Mouse (Mus musculus) heart, adult 8-10 months (tissue): ENCODE results near the gene Ctsh. TPM values are rescaled to one million over a fixed set of nuclear protein-coding genes. Genes with fewer than 3 reads are reported as not detected.
A peak's percentile ranks its signal among the peaks of the same experiment; 100 is the strongest.
"Not testable (repeated sequence)": the region's sequence is repeated elsewhere in the genome, so short reads cannot be mapped to it uniquely, and the experiment has no call there.

Experiments
- DNase-seq: peaks from one replicate; pipeline ENCODE4 v3.0.0; 2022; ENCODE audit warnings: low spot score
- total RNA-seq, 4 experiments: library from RNA; stranded (reverse); gene quantifications; 2 replicates each; pipeline ENCODE4 v1.2.4; 2022

Gene Ctsh
- 10 to 100 TPM; 43.8 to 66.2 (median 55.1) TPM for total RNA-seq

DNA sequence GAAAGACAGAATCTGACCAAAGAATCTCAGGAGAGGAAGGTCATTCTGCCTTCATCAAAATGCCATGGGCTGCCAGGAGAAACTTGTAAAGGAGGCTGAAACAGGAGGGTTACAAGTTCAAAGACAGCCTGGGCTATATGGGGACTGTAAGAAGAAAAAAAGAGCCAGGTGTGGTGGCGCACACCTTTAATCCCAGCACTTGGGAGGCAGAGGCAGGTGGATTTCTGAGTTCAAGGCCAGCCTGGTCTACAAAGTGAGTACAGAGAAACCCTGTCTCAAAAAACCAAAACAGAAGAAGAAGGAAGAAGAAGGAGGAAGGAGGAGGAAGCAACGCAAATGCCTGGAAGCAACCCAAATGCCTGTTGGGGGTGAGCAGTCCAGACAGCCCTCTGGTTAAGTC lies at the start of gene Ctsh:
TSS of gene Ctsh (plus strand) at position 301 of the 400 bp plus-strand sequence.
- no peak for DNase-seq

DNA sequence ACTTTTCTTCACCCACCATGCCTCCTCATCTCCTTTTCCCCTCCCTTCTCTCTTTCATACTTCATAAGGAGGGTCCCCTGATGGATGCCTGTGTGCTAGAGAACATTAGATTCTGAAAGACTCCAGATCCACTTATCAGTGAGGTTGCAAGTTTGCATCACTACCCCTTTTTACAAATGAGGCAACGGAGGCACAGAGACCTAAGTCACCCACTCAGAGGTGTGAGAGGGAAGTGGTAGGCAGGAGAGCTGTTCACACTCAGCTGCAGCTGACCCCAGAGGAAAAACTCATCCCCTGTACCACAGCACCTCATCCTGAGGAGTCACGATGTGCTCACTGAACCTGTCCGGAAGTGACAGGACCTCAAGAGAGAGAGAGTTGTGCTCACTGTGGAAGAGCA lies 47.5 kb upstream of the Ctsh start:
- no peak for DNase-seq

DNA sequence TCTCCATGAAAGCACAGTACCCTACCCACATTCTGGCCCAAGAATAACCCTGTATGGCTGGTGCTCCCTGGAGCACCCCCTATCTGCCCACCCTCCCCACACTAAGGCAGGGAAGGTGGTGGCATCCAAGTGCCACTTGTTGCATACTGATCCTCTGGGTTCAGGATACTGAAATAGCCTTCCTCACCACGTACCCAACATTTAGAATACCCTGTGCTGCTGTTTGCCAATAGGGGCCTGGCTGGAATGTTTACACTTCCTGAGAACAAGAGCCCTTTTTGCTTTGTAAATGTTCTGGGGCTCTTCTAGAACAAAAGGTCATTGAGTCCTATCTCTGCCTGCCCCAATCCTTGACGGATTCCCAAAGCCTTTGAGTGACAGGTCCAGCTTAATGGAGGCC lies 46.9 kb upstream of the Ctsh start:
- no peak for DNase-seq

DNA sequence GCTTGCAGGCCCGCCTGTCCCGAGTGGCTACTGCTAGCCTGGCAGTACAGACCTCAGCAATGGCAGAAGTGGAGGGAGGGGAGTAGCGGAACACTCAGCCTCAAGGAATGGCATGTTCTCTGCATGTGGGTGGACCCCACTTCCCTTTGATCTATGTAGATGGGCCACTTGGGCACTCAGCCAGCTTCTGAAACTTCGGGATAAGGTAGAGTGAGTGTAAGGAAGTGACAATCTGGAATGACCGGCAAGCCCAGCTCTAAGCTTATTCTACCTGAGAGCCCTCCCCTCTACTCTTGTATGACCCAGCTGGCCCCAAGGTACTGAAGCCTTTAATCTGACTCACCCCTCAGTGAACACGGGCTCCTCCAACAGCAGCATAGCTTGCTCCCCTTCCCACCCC lies 45.8 kb upstream of the Ctsh start:
- no peak for DNase-seq

DNA sequence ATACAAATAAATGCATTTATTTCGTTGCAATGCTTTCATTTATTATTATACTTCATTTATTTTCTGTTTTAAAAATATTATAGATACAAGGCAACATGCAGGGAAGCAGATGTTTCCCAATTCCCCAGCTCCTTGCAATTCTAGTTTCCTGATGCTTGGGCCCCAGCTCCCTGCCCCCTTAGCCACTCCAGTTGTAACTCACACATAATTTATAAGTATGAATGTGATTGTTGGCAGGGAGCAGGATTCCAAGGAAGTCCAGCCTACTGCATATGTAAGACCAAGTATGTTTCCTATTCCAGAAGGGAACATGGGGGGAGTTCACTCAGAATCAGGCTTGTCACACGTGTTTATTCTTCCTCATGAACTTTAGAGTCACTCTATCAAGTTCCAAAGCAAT lies 42.1 kb upstream of the Ctsh start:
- no peak for DNase-seq

DNA sequence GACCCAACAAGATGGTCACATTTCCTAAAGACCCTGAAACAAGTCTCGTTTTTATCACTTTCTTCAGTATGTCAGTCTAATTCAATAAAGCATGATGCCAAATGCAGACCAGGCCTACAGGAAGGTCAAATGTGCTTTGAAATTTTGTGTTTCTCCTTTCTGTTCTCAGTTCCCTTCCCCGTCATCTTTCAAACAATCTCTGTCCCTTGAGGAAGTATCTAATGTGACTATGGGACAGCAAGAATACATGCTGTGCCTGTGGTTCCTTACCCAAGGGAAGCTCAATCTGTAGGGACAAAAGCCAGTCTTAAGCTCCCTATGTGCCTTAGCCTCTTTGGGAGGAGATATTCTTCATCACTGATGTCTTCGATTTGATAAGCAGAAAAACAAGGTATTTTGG lies 39.3 kb upstream of the Ctsh start:
- DNase-seq: peak; percentile 7

DNA sequence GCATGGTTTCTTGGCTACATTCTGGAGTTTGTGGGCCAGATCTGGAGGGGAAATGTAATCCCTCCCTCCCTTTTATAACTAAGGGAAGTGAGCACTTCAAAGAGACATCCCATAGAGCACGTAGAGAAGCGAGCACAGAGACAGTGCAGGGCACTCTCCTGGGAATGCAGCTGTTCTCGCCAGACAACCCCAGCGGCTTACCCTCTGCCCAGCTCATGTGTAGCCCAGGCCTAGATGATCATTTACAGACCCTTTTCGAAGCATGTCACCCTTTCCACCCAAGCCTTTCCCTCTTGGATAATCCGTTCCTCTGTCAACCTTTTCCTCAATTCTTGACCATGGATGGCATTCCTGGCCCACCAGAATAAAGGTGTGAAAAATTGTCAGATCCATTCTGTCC lies 37.7 kb upstream of the Ctsh start:
- no peak for DNase-seq

DNA sequence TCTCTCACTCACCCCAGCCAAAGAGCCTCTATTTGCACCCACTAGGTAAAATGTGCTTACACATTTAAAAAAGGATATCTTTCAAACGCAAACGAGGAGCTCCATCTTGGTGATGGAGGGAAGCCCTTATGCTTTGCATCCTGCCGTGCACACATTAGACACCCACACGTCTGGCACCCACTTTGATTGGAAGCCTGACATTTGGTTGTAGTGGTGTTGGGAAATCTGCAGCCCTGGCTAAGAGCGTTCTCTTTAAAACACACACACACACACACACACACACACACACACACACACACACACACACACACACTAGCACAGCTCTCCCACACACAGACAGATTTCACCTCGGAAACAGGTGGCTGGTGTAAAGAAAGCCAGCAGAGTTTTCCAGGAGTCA lies 33.1 kb upstream of the Ctsh start:
- no peak for DNase-seq

DNA sequence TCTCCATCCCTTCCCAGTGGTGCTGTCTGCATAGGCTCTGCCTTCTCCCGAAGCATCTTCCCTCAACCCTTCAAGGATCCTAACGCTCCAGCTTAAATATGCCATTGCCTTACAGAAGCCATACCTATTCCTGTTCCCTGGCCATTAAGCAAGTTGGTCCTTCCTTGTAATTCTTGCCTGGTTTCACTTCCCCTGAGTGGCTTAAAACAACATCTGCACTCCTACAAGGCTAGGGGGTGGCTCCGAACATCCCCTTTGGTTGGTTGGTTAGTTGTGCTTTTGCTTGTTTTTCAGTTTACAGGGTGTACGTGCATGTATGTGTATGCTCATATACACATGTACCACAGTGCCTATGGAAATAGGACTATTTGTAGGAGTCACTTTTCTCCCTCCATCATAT lies 32.5 kb upstream of the Ctsh start:
- DNase-seq: peak; percentile 7

DNA sequence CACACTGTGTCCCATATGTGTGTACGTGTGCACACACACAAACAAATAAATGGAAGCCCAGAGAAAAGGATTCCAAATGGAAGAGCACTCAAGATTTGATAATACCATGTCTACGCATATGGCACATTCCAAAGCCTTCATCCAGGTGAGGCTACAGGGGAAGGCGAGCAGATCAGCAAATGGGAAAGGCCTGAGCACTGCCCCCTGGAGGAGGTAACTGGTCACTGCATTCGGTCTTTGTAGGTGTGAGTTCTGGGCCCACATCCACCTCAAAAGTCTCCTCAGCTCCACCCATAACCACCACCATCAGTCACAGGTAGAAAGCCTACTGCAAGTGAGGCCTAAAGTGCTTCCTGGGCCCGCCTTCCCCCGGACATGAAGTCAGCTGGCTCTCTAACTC lies 26.2 kb upstream of the Ctsh start:
- DNase-seq: no peak

DNA sequence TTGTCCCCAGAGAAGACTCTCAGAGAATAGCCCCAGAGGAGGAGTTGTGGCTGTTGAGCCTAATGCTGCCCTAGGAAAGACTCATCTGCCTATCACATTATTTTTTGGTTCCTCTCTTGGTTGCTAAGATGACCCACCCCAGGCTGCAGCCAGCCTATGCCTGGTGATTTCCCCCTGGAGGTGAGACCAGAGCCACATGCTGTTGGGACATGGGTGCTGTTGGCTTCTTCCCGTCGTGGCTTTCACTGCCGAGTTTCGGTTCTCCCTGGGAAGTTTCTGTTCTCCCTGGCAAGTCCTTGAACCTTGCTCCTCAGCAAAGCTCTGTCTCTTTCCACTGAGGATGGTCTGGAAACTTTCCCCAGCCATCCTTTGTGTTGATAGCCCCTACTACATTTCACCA lies 20.0 kb upstream of the Ctsh start:
- DNase-seq: peak; percentile 52

DNA sequence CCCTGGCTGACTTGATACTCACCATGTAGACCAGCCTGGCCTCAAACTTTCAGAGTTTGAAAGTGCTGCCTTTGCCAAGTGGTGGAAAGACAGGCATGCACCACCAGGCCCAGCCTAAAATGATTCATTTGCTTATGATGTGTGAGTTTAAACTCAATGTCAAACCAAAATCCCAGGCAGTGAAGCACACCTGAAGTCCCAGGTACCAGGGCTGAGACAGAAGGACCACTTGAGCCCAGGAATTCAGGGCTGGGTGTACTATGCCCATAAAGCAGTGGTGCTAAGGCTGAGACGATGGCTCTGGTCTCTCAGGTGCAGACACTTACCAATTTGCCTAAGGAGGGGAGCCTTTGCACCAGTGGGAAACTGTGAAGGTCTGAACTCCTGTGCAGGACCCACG lies 18.8 kb upstream of the Ctsh start:
- DNase-seq: no peak

DNA sequence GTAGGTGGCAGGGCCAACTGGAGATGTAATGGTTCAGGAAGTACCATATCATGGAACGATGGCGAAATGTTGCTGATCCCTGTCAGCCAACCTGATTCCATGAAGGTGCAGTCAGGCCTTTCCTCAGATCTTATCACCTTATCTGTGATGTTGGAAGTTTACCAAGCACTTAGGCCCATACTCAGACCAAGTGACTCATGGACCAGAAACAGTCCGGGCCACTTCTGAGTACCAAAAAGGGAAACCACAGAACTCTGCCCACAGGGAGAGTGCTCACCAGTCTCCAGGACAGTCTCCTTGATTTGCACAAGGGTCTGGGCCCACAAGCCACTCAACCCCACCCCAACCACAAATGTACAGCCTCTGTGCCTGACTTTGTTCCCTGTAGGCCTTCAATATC lies 18.2 kb upstream of the Ctsh start:
- DNase-seq: no peak

DNA sequence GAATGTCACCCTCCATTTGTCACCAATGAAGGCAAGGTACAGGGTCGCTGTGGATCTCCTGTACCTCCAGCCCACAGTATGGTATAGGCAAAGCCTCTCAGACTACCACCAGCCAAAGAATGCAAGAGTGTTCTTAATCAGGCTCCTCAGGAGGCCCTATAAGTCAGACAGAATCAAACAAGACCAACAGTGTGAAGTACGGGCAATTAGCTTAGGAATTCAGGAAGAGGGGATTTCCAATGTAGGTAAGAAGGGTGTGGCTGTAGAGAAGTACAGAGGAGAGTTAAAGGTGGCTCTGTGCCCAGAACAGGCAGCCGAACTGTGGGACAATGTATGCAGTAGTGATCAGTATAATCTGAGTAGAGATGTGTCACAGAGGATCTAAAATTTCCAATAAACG lies 17.6 kb upstream of the Ctsh start:
- DNase-seq: no peak

DNA sequence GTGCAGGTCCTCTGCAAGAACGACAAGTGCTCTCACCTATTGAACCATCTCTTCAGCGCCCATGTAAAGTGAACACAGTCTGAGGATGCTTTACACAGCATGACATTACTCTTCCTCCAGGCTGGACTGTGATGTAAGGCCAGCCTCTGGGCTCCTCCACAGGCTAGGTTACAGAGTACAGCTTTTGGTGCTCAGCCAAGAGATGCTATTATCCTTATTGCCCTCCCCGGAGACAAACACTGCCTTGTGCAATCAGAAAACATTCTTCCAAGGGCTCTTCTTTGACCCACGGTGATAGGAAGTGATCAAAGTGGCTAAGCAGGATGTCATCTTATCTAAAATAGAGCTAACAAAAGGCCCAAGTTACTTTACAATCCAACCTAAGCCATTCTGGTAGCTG lies 15.4 kb upstream of the Ctsh start:
- DNase-seq: no peak

DNA sequence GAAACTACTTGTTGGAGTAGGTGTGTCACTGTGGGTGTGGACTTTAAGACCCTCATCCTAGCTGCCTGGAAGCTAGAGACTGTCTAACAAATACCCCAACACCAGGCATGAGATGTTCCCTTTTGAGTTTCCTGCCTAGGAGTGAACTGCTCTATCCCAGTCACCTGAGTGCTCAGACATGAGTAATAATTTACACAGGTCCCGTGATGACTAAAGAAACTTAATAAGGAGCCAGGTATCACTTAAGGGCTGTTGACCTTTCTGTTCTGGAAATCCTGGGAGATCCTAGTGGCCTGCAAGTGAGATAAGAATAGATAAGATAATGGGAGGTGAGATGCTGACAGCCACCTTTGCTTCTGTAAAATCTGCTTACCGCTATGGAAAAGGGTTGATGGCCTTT lies 13.0 kb upstream of the Ctsh start:
- DNase-seq: no peak

DNA sequence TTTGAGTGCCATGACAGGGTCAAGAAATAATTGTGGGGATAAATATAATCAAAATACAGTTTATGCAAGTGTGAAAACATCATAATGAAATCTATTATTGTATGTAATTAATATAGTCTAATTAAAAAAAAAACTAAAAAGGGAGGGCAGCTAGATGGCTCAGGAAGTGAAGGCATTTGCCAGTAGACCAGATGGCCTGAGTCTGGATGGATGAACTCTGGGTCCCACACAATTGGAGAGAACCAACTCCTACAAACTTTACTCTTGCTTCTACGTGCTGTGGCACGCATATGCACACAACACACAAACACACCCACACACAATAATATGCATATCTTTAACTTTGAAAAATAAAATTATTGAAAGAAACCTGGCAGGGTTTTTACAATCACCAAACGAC lies 12.4 kb upstream of the Ctsh start:
- DNase-seq: no peak

DNA sequence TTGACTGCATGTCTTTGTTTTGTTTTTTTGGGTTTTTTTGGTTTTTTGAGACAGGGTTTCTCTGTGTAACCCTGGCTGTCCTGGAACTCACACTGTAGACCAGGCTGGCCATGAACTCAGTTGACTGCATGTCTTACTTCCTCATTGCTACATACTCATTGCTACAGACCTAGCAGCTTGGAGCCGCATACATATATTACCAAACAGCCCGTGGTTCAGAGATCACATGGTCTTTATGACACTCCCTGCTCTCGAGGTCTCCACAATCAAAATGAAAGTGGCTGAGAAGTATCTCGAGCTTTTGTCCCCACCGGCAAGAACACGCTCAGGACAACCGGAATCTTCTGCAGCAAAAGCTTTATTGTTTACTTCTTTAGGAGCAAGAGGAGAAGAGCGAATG lies 11.0 kb upstream of the Ctsh start:
- not testable (repeated sequence) for DNase-seq

DNA sequence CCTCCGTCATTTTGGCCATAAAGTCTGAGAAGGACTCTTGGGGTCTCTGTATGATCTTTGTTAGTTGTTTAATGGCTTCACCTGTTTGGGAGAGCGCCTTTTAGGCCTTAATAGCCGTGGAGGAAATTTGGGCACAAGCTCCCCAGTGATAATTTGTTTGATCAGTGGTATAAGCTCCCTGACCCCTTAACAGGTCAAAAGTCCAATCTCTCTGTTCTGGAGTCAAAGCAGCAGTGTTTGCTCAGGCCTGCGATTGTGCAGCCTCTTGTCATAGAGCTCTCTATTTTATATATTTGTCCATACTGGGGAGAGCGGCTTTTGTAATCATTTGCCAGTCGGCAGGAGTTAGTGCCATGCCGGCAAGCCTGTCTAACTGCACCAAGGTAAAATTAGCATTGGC lies 8.8 kb upstream of the Ctsh start:
- DNase-seq: no peak

DNA sequence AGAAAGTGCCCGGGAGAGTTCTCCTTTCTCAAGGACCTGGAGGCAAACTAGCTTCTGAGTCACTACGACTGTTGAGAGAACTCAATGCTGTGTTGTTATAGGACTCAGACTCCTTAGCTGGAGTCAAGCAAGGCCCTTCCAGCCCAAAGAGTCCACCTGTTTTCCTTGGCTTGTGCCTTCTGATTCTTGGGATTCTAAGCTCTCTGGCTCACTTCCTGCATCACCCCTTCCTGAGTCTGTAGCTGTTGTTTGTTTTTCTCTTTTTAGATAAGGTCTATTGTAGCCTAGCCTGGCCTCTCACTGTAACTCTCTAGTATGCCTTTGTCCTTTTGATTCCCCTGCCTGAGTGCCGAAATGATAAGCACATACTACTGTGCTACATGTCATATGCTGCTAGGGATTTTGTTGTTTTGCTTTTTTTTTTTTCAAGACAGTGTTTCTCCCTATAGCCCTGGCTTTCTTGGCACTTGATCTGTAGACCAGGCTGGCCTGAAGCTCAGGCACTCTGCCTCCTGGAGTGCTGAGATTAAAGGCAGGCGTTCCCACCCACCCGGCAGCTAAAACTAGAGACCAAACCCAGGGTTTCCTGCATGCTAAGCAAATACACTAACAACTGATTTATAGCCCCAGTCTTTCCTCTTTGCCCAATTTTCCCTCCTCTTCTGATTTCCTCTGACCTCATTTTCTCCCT lies 5.9 kb upstream of the Ctsh start:
- peak; percentile 17 for DNase-seq

DNA sequence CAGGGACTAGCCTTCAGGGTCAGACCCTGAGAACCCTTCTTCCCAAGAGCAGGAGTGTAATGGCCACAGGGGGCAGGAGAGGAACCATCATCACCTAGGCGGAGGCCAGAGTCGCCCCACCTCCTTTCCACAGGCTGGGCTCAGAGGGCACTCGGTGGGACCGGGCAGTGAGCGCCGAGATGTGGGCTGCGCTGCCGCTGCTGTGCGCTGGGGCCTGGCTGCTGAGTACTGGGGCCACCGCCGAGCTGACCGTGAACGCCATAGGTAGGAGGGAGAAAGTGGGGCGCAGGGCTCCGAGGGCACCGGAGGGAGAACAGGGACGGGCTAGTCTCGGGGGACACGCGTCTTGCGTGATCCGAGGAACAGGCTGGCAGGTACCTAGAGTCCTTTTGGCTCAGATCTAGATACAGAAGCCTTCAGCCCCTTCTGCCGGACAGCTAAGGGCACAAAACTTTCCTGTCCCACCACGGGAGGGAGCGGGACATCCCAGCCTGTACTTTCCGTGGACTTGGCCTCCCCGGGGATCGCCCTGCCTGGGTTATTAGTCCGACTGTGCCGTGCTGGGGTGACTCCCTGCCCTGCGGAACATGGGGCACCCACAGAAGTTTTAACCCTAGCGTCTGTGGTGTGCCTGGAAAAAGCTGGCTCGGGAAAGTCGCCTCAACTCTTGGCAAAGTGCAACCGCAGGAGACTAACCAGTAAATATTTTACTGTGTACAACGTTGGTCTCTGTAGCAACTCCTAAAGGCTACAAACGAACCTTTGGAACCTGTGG lies 606 bp downstream of the Ctsh start:
- DNase-seq: peak; percentile 70

DNA sequence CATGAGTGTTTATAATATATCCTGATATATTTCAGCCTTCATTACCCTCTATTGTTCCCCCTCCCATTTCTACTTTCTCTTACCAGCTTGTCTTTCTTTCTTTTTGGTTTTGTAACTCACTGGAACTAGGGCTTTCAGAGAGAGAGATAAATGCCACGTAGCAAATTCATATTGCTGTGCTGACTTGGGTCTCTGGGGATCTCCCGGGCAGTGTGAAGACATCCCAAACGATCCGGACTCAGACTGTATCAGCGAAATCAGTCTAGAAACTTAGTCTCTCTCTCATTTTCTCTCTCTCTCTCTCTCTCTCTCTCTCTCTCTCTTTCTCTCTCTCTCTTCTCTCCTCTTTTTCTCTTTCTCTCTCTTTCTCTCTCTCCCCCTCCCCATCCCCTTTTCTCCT lies 1.5 kb downstream of the Ctsh start:
- no peak for DNase-seq

DNA sequence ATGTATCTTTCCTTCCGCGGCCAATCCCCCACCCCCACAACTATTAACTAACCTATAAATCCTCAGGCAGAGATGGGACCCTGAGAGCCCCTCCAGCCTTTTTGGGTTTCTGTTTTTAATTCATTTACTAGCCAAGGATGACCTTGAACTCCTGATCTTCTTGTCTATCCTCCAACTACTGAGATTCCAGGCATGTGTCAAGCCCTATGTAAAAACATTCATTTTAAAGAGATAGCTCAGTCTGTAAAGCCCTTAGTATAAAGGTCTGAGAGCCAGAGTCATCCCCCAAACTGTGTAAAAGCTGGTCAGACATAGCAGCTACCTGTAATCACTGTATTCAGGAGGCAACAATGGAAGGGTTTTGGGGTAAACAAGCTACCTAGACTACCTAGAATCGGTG lies 2.0 kb downstream of the Ctsh start:
- DNase-seq: no peak

DNA sequence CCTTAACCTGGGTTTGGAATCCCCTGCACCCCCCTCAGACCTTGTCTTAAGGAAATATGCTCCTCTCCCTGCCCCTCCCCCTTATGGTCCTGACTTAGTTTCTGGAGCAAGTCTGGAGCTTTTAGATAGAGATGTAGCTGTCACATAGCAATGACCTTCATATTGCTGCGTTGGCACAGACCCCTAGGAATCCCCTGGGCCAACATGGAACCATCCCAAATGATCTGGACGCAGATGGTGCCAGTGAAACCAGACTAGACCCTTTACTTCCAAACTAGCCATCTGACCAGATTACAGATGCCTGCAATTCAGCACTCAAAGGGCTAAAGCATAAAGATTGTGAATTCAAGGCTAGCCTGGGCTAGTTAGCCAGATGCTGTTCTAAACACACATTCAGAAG lies 2.8 kb downstream of the Ctsh start:
- no peak for DNase-seq
